Mouse (Mus musculus): ENCODE data around the gene Marcksl1.

GRCm38 (mm10) chr4:129561184-129561583, 47.8 kb downstream of the Marcksl1 start:
- no peak for TF ChIP-seq CTCF (IDR thresholded peaks at IDR 0.05; ENCODE audit: low read depth)
- no peak for TF ChIP-seq EP300 (optimal IDR thresholded peaks at IDR 0.05)

Data from stomach, postnatal 0 days (tissue).